Mouse (Mus musculus) WW6 (cell line): ENCODE data around the gene Slc22a23.

Experiments used
- DNase-seq: peaks from one replicate; pipeline ENCODE4 v3.0.0-alpha.2; 2013; ENCODE audit warnings: low read depth, low spot score

The Slc22a23 gene

DNA sequence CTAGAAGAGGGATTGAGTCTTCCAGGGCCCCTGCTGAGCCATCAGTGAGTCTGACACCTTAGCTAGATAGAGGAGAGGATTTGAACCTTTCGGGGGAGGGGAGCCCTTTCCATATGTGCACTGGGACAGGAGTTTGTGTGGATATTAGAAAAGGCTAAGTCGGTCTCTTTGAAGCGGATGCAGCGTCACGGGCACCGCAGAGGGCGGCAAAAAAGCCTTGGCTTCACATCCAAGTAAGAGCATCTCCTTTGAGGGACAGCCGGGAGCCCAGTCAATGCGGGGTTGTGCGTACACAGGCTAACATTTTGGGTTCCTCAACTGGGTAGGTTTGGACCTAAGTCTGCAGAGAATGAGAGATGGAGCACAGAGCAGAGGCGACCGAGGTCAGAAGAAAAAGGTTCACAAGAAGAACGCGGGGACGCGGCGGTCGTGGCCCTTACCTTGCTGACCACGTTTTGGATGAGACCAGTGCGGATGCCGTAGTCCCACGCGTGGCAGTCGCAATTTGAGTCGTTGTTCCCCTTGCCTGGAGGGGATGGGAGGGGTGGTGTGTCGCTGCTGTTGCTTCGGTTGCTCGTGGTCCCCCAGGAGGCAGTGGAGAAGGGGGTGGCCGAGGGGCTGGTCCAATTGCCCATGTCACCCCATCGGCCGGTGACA, 1.1 kb downstream of the Slc22a23 start:
- no peak for DNase-seq

DNA sequence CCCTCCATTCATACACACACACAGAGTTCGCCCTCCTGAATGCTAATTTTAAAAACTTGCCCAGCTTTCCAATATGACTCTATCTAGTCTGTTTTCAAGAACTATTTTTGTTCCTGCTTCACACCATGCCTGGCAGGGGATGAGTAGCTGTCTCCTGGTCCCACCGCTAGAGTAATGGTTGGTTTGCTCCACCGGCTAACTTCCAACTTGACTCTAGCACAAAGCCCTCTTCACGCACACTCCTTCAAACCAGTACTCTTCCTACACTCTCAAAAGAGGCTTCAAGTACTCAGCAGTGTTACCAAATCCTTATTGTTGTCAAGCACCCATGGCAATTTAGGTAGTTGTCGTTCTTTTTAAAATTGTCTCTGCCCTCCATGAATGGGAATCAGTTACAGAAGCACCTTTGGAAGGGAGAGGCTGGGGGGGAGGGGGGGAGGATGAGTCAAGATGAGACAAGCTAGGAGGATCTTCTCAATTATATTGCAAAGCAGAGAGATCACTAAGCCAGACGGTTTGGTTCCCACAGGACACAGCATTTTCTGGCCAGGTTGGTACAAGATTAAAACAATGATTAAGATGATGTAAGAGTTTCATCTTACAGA, 2.6 kb downstream of the Slc22a23 start:
- DNase-seq: no peak

DNA sequence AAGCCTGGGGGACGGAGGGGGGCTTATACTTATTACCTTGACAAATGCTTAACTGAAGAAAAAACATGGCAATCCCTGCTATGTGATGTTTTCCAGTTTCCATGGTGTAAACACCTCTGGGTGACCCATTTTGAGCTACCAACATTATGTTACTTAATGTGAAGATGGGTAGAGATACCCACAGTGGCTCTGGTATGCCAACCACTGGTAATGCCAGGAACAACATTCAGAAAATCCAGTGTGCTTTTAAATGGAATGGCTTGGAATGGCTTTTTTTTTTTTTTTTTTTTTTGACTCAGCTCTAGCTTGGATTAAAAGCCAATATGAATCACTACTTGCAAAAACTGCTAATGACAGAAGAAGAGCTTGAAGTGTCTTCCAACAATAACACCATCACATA, 8.1 kb downstream of the Slc22a23 start:
- no peak for DNase-seq

DNA sequence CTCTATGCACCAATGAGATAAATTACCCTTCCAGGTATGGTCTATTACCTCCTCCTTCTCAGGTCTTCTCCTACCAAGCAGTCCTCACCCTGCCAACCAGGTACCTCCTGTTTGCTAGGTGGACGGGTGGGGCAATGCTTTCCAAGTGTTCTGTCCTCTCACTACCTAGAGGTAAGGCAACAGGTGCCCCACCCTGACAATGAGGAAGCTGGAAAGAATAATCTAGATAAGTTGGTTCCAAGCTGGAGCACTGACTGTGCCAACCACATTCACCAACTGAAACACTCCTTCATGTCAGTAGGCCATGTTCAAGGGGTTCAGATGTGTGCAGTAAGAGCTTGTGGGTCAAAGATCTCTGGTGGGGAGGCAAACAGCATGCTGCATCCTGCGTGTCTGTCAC, 10.1 kb downstream of the Slc22a23 start:
- DNase-seq: no peak

DNA sequence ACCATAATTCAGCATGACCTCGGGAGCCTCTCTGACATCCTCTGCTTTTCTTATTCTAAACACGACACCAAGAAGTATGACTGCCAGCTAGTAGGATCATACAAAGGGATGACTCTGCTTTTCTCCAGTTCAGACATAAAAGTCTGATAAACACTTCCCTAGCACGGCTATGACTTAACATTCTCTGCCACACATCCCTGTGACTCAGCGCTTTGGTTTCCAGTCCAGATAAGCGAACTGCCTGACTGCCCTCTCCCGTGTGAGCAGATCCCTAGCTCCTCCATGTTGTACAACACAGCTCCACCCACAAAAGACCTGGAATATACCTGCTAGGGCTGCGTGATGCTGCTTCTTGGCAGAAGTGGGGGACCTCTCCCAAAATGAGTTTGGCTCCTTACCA, 12.2 kb downstream of the Slc22a23 start:
- DNase-seq: no peak

DNA sequence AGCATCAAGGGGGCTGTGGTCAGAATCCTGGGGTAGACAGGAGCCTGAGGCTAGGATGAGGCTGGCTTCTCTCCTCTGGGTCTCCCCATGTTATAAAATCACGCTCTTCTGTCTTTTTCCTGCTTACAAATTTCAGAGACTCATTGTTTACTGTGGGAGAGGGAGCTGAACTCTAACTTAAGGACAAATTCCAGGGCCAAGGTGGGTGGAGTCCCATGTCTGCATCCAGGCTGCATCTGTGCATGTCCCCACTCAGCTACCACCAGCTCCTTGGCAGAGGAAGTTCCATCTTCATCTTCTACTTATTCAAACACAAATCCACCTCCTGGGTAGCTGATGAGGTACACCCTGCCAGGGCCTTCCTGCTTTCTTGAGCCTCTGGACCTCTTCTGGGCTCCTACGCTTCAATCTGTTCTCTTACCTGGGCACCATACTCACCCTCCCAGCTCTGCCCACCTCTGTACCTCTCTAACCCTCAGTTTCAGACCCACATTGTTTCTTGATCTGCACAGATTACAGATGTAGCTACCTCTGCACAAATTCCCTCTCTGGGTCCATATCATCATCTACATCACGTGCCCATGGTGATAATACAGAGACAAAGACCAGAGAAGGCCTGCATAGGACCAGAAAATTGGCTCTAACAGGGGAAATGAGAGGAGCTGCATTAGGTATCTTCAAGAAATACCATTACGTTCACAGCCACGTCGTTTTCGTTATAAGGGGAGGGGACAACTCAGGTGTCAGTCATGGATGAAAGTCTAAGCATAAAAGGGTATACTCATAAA, 13.4 kb downstream of the Slc22a23 start:
- no peak for DNase-seq

DNA sequence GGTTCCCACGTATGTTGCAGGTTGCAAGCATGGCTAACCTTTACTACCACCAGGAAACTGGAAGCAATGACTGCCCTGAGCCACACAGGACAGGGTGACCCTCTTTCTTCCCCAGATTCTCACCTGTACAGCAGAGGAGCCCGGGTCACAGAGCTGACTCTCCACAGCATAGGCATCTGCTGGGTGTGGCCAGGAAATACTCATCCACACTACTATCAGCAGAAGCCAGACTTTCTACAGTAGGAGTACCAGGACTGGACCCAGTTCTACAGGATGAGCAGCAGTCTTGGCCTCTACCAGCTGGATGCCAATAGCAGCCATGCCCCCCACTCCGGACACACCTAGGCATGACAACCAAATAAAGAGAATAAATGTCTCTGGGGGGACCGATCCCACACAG, 15.4 kb downstream of the Slc22a23 start:
- no peak for DNase-seq

DNA sequence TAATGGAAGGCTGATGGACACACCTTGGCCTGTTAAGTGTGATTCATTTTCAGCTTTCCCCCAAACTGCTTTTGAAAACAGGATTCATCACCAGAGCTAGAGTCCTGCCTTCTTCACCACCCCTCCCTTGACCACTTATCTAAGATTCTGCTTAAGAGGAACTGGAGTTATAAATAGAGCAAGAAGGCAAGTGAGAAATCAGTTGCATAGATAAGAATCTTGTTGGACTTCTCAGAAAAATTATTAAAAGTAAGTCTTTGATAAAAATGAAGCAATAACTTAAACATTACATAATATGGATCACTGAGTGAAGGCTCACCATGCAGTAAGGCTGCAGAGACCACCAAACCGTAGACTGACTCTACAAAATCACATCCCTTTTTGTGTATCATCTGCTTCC, 18.0 kb downstream of the Slc22a23 start:
- no peak for DNase-seq

DNA sequence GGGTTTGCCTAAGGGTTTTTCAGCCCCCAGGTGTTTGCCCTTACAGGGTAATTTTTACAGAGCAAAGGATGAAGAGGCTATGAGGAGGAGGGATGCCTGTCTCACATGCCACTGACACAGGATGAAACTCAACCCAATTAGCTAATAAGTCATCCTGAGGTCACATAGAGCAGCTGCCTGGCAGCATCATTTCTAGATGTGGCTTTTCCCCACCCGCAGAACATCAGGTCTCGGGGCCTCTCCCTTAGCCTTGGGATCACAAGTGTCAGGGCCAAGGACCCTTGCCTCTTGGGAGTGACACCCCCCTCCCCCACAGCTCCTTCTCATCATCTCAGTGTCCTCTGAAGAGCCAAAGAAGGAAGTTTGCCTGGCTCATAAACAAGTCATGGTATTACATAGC, 21.6 kb downstream of the Slc22a23 start:
- DNase-seq: no peak

DNA sequence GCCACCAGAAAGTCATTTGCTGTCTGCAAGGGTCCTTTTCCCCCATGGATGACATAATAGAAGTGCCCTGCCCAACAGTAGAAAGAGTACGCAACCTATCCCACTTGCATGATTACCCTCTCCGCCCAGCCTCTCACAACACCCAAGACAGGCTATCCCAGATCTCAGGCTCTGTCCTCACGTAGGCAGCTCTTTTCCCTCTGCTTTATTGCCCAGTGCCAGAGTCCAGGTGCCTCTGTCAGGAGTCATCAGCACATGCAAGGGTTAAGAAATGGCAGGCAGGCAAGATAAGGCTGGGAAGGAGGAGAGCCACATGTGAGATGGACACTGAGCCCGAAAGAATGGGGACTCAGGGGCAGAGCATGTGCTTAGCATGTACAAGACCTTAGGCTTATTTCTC, 24.5 kb downstream of the Slc22a23 start:
- no peak for DNase-seq

DNA sequence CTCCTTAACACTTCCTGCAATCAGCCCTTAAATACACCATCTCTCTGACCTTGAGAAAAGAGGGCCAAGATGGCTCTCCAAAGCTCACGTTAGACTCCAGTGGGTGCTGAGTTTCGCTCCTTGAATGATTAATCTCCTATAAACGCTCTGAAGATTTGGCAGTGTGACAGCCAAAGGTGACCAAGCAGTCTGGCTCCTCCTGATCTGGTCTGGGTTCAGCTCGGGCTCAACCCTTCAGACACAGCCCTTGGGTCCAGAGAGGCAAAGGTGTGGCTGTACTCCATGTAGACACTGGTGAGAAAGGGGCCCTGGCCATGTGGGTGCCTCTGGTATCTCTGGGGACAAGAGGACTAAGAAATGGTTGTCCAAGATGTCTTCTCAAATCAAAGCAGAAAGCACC, 27.9 kb downstream of the Slc22a23 start:
- DNase-seq: no peak

DNA sequence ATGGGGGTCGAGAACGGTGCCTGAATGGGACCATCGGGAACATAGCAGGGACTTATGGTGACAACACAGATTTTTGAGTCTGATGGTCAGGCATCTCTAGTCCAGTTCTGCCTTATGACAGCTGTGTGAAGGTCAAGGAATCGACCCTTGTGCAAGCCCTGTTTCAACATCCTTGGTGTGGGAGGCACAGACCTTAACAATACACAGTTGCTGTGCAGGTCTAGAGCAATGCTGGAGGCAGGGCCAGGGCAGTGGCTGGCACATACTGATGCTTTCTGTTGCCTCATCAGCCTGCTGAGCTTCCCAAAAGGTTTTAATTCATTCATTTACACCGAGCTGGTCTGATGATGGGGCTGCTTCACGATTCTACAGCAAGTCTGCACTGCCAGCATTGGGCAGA, 28.5 kb downstream of the Slc22a23 start:
- no peak for DNase-seq

DNA sequence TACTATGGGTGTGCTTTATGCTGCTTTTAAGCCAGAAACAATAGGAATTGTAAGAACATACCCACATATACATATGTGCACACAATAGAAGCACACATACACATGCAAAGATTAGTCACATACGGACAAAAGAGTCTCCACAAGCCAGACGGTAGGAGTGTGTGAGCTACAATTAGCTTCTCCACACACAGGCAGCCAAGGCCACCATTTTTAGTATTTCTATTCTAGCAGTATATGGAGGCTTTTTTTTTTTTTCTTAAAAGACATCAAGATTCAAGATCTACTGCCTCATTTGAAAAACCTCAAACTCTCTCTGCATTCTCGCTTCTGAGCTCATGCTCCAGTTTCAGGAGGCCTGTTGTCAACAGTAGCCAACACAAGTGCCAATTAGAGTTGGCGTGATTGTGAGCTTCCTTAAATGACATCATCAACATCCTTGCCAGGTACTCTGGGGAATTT, 31.9 kb downstream of the Slc22a23 start:
- no peak for DNase-seq

DNA sequence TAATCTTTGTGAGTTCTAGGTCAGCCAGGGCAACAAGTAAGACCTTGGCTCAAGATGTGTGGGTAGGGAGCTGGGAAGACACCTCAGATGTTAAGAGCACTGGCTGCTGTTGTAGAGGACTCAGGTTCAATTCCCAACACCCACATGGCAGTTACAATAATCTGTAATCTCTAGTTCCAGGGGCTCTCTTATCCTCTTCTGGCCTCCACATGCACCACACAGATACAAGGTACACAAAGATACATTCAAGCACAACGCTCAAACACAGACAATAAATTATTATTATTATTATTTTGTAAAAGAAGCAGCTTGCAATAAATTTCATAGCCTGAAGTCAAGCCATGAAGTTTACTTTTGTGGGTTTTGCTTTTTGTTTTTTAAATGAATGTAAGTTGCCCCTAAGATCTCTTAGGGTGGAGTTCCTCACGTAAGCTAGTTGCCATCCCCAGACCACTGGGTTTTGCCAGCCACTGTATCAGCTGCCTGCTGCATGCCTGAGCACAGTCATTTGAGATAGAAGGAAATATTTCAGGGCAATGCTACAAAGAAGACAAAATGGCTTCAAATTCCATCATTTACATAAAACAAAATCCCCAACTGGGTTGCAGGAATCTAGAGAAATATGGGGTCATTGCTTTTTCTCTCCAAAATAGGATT, 32.5 kb downstream of the Slc22a23 start:
- DNase-seq: no peak

DNA sequence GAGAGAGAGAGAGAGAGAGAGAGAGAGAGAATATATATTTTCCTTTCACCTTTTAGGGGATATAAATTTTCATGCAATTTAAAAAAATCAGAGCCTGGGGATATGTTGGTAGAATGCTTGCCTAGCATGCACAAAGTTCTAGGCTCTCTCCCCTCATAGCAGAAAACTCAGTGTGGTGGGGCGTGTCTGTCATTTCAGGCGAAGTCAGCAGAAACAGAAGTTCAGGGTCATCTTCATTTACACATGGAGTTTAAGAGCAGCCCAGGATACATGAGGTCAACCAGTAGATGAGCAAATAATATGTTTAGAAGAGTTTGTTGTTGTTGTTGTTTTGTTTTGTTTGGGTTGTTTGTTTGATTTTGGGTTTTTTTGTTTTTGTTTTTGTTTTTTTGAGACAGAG, 33.4 kb downstream of the Slc22a23 start:
- DNase-seq: no peak

DNA sequence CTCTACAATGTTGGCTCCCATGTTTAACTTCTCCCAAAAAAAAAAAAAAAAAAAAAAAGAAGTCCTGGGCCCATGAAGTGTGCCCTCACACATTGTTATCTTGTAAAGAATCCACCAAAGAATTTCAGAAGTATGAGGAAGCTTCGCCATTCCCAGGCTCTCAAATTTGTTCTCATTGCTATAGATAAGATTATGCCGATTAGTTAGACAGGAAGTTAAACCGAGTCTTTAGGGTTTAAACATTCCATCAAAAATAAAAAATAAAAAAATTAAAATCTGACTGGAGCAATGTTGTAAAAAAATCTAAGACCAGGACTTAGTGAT, 36.4 kb downstream of the Slc22a23 start:
- no peak for DNase-seq

DNA sequence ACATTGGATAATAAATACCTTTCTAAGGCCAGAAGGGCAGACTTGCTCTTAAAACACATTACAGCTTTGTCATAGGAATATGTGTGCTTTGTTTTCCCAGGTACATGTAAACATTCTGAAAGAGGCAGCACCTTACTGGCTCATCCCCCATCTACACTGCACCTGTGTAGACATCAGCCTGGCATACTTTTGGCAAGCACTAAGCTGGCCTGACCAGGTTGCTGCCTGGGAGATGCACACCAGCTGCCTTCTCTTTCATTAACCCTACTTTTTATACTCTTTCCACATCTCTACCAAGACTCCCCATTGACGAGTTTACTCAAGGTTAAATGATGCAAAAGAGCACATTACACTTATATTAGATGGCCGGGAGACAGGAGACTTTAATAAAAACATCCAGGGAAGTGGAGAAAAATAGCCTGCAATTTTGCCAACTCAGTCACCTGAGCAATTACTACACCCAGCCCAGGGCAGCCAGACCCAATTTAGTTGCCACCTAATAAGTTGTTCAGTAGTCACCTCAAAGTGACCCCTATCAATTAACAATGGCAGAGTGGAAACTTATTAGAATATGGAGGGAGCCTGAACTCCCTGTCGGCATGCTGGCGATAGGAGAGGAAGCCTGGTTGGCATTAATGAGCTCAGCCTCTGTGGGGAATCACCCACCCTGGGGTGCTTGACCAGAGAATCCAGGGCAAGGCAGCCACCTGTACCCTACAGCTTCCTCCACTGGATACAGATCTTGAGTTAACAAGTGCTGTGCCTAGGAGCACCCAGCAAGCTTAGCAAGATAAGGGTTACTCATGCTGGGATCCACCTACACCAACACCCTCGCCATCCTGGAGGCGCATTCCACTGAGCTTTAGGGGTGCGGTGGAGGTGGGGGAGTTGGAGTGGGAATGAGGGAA, 37.0 kb downstream of the Slc22a23 start:
- no peak for DNase-seq

DNA sequence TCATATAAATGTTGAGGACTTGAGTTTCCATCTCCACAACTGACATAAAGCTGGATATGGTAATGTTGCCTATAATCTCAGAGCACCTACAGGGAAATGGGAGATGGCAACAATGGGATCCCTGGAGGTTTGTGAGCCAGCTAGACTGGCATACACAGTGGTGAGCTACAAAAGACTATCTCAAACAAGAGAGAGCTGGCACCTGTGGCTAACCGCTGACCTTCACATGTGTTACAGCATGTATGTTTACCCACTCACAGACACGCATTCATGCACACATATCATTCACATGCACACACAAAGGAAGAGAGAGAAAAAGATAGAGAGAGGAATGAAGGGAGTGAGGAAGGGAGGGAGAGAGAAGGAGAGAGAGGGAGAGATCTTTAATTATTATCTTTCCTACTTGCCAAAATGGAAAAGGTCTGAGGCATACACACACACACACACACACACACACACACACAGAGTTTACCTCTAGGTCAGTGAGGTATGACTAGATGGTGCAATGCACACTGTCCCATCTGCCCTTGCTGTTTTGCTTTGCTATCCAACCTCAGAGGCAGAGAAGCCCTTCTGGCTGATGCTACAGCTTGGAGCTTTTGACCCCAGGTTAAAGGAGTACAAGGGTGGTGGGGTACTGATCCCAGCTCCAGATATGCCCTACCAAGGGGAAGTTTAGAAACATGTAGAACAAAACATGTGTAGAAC, 38.9 kb downstream of the Slc22a23 start:
- no peak for DNase-seq

DNA sequence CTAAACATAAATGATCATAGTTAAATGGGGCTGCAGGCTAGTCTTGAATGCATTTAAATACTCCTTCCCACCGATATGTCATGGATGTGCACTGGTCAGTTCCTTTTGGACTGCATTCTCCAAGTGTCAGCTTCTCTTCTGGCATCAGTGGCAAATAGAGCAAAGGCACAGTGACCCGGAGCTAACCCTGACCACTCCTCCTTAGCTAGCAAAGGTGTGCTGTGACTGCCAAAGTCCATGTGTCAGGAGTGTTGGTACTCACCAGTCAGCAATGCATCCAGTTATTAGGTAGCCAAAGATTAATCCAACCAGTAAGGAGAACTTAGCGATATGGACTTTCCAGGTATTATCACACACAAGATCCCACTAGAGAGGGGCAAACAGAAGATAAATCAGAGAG, 40.1 kb downstream of the Slc22a23 start:
- DNase-seq: no peak

DNA sequence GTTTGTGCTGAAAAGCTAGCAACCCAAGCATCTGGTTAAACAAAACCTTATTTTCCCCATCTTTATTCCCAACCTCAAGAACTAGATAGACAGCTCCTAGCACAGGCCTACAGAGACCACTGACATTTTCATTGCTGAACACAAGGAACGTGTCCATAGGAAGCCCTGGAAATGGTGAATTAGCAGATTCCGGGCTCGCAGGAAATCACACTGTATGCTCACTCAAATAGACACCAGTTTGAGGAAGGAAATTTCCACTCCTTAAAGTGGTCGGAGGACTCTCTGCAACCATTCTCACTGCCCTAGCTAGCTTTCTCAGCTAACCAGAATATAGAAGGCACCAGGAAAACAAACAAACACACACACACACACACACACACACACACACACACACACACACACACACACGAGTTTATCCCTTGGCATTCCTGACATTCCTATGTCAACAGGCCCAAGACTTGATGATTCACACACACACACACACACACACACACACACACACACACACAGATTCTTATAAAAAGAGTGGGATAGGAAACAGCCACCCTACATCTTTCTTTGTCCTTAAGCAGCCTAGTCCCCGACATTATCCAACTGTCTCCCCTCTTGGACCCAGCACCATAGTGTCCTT, 41.5 kb downstream of the Slc22a23 start:
- no peak for DNase-seq
